Mouse (Mus musculus): ENCODE data around the gene Polh.

GRCm38 (mm10) chr17:46168318-46168717 lies 34.1 kb downstream of the Polh start:
- TF ChIP-seq UBTF (IDR thresholded peaks at IDR 0.05; ENCODE audit: borderline replicate concordance, insufficient read depth, low read depth, low read length): no peak
- TF ChIP-seq POLR2A (IDR thresholded peaks at IDR 0.05; ENCODE audit: control insufficient read depth in 1 of 2, insufficient read depth in 1 of 2, low read depth in 1 of 2, low read length in 2 of 2, poor library complexity in 1 of 2): no peak
- TF ChIP-seq RAD21 (IDR thresholded peaks at IDR 0.05; ENCODE audit: low read depth, low read length): no peak
- no peak for TF ChIP-seq BHLHE40 (IDR thresholded peaks at IDR 0.05; ENCODE audit: borderline replicate concordance, low read depth, low read length)
- no peak for TF ChIP-seq POLR2AphosphoS5 (IDR thresholded peaks at IDR 0.05; ENCODE audit: borderline replicate concordance, low read depth, low read length)
- no peak for TF ChIP-seq HCFC1 (IDR thresholded peaks at IDR 0.05; ENCODE audit: low read depth, low read length)
- no peak for TF ChIP-seq SMC3 (IDR thresholded peaks at IDR 0.05; ENCODE audit: low read depth, low read length)
- no peak for TF ChIP-seq USF1 (IDR thresholded peaks at IDR 0.05; ENCODE audit: low read depth, low read length)
